Mouse (Mus musculus) kidney, embryonic 16.5 days (tissue): Measurements from ENCODE around the gene Eef1g. TPM values are rescaled to one million over a fixed set of nuclear protein-coding genes. Genes with fewer than 3 reads are reported as not detected.
A peak's percentile ranks its signal among the peaks of the same experiment; 100 is the strongest.

ENCODE experiments used
- ATAC-seq: fragments of 200-750 bp; cut with Nextera tagmentation; 2 replicates; pipeline ENCODE4 v1.8.0; 2017; ENCODE audit warnings: moderate TSS enrichment; ENCODE audit not compliant: low FRiP score, low TSS enrichment
- H3K27ac ChIP-seq: fragments of 300-500 bp; sonication (generic); 2 replicates; pipeline ENCODE4 v1.5.1; 2014; ENCODE audit warnings: low read length
- H3K27me3 ChIP-seq: fragments of 300-500 bp; sonication (generic); 2 replicates; pipeline ENCODE4 v1.6.1; 2014; ENCODE audit warnings: low read length, control low read depth, mixed read lengths; ENCODE audit not compliant: insufficient read depth
- H3K36me3 ChIP-seq: fragments of 300-500 bp; sonication (generic); 2 replicates; pipeline ENCODE4 v1.6.1; 2014; ENCODE audit warnings: low read length, control low read depth, mixed read lengths; ENCODE audit not compliant: insufficient read depth
- H3K4me1 ChIP-seq: fragments of 300-500 bp; sonication (generic); 2 replicates; pipeline ENCODE4 v1.6.1; 2014; ENCODE audit warnings: low read length, control low read depth, mixed read lengths; ENCODE audit not compliant: insufficient read depth
- H3K4me2 ChIP-seq: fragments of 300-500 bp; sonication (generic); replicated peaks from 2 replicates; pipeline ENCODE4 v1.6.1; 2014; ENCODE audit warnings: low read depth, low read length
- H3K4me3 ChIP-seq: fragments of 300-500 bp; sonication (generic); 2 replicates; pipeline ENCODE4 v1.5.1; 2014; ENCODE audit warnings: mild to moderate bottlenecking, low read length
- H3K9ac ChIP-seq: fragments of 300-500 bp; sonication (generic); replicated peaks from 2 replicates; pipeline ENCODE4 v1.6.1; 2014; ENCODE audit warnings: low read length
- H3K9me3 ChIP-seq: fragments of 300-500 bp; sonication (generic); 2 replicates; pipeline ENCODE4 v1.6.1; 2016; ENCODE audit warnings: low read length, control low read depth
- WGBS: fragments of 180-500 bp; shearing (Covaris S2); extraction: QIAGEN DNeasy Blood & Tissue Kit; methylation state at CpG from one replicate; pipeline ENCODE4 v1.1.7; 2014; 5-methylcytosine and 5-hydroxymethylcytosine counted together
- polyA plus RNA-seq: library from polyadenylated mRNA; unstranded; fragments of >200 nt; fragmentation: Nextera tagmentation; extraction: Ambion mirVana; gene quantifications from 2 replicates; pipeline ENCODE4 v1.2.1, GENCODE M21; 2015

Eef1g gene
- polyA plus RNA-seq, 1 experiment from 2014 or later, result 455 TPM

GRCm38 (mm10) chr19:8944062-8944461 lies 22.8 kb upstream of the Eef1g start:
- H3K27ac ChIP-seq, result peak overlapping the region; percentile 34; the same call in 1 of the 2 replicates
- 50% methylated on average over 5 of the region's 5 CpGs for WGBS
- H3K9ac ChIP-seq, result peak overlapping the region; percentile 8; the same call in 1 of the 2 replicates
- peak overlapping the region; percentile 98; the same call in 1 of the 2 replicates for H3K4me3 ChIP-seq
- H3K4me2 ChIP-seq, result peak overlapping the region; percentile 69
- no peak for ATAC-seq
- peaks cover 45% of the 10 kb centered on the region for H3K36me3 ChIP-seq
- no peaks in the 10 kb centered on the region for H3K9me3 ChIP-seq
- peaks cover 34% of the 10 kb centered on the region for H3K4me1 ChIP-seq
- H3K27me3 ChIP-seq, result no peaks in the 10 kb centered on the region

- Histone ChIP-seq H3K27me3 (no peaks in the 10 kb centered on the region), H3K4me1 (peaks cover 34% of the 10 kb centered on the region), H3K9ac (peak overlapping the region; percentile 22; the same call in 1 of the 2 replicates), H3K4me2 (peak overlapping the region; percentile 69), H3K4me3 (peak overlapping the region; percentile 98), H3K36me3 (peaks cover 49% of the 10 kb centered on the region), H3K9me3 (no peaks in the 10 kb centered on the region), H3K27ac (peak overlapping the region; percentile 13; the same call in 1 of the 2 replicates)
- WGBS, result 17% methylated on average over 5 of the region's 5 CpGs
- ATAC-seq, result no peak
Measured at GRCm38 (mm10) chr19:8944750-8945149, 22.1 kb upstream of the Eef1g start.

- H3K4me1 ChIP-seq, result peaks cover 34% of the 10 kb centered on the region
- H3K27me3 ChIP-seq, result no peaks in the 10 kb centered on the region
- no peak for ATAC-seq
- H3K9me3 ChIP-seq, result no peaks in the 10 kb centered on the region
- H3K9ac ChIP-seq, result peak overlapping the region; percentile 22; the same call in 1 of the 2 replicates
- H3K36me3 ChIP-seq, result peaks cover 51% of the 10 kb centered on the region
- H3K4me2 ChIP-seq, result peak overlapping the region; percentile 69
- peak overlapping the region; percentile 98 for H3K4me3 ChIP-seq
- H3K27ac ChIP-seq, result 0 out of 2 replicates have a peak overlapping the region, but pooled peaks have one; percentile 13
- 80% methylated on average over 6 of the region's 6 CpGs for WGBS
Measured at GRCm38 (mm10) chr19:8945251-8945650, 21.6 kb upstream of the Eef1g start.

GRCm38 (mm10) chr19:8946929-8947328 lies 19.9 kb upstream of the Eef1g start:
- WGBS, result 86% methylated on average over 7 of the region's 7 CpGs
- Histone ChIP-seq H3K4me3 (no peak overlapping the region), H3K36me3 (peaks cover 68% of the 10 kb centered on the region), H3K27ac (no peak overlapping the region), H3K9me3 (no peaks in the 10 kb centered on the region), H3K27me3 (no peaks in the 10 kb centered on the region), H3K4me2 (no peak overlapping the region), H3K4me1 (peaks cover 24% of the 10 kb centered on the region), H3K9ac (no peak overlapping the region)
- no peak for ATAC-seq

GRCm38 (mm10) chr19:8950190-8950589 lies 16.7 kb upstream of the Eef1g start:
- H3K27me3 ChIP-seq, result no peaks in the 10 kb centered on the region
- H3K9me3 ChIP-seq, result no peaks in the 10 kb centered on the region
- 89% methylated on average over 5 of the region's 5 CpGs for WGBS
- no peak overlapping the region for H3K27ac ChIP-seq
- no peak overlapping the region for H3K4me2 ChIP-seq
- no peak overlapping the region for H3K9ac ChIP-seq
- H3K36me3 ChIP-seq, result peaks cover 67% of the 10 kb centered on the region
- H3K4me3 ChIP-seq, result no peak overlapping the region
- peaks cover 19% of the 10 kb centered on the region for H3K4me1 ChIP-seq
- ATAC-seq, result no peak

GRCm38 (mm10) chr19:8952241-8952640 lies 14.6 kb upstream of the Eef1g start:
- Histone ChIP-seq H3K9ac (no peak overlapping the region), H3K4me3 (no peak overlapping the region), H3K27me3 (no peaks in the 10 kb centered on the region), H3K9me3 (no peaks in the 10 kb centered on the region), H3K4me1 (peaks cover 16% of the 10 kb centered on the region), H3K4me2 (no peak overlapping the region), H3K36me3 (peaks cover 53% of the 10 kb centered on the region), H3K27ac (no peak overlapping the region)
- no peak for ATAC-seq
- WGBS, result 92% methylated on average over 9 of the region's 9 CpGs

- Histone ChIP-seq H3K4me3 (peak within 1 kb of the TSS; percentile 89), H3K27me3 (no peaks in the 10 kb centered on the region), H3K36me3 (peaks cover 47% of the 10 kb centered on the region), H3K9ac (peak within 1 kb of the TSS; percentile 84), H3K27ac (peak within 1 kb of the TSS; percentile 66), H3K4me2 (peak within 1 kb of the TSS; percentile 69), H3K9me3 (no peaks in the 10 kb centered on the region), H3K4me1 (peaks cover 16% of the 10 kb centered on the region)
- ATAC-seq, result peak; percentile 94
- 4% methylated on average over 46 of the region's 46 CpGs for WGBS
Measured at GRCm38 (mm10) chr19:8953135-8954039, 13.5 kb upstream of the Eef1g start, which contains the start of gene Tut1. Tut1 (plus strand) TSS chr19:8953847.

- H3K9me3 ChIP-seq, result no peaks in the 10 kb centered on the region
- H3K4me1 ChIP-seq, result peaks cover 16% of the 10 kb centered on the region
- H3K36me3 ChIP-seq, result peaks cover 47% of the 10 kb centered on the region
- peak overlapping the region; percentile 89 for H3K4me3 ChIP-seq
- no peak for ATAC-seq
- H3K27ac ChIP-seq, result peak overlapping the region; percentile 66
- H3K4me2 ChIP-seq, result peak overlapping the region; percentile 69
- peak overlapping the region; percentile 84 for H3K9ac ChIP-seq
- WGBS, result 4% methylated on average over 9 of the region's 9 CpGs
- H3K27me3 ChIP-seq, result no peaks in the 10 kb centered on the region
Measured at GRCm38 (mm10) chr19:8954171-8954570, 12.7 kb upstream of the Eef1g start.

- no peaks in the 10 kb centered on the region for H3K9me3 ChIP-seq
Measured at GRCm38 (mm10) chr19:8962256-8962655, 4.6 kb upstream of the Eef1g start.

GRCm38 (mm10) chr19:8965075-8965474 lies 1.8 kb upstream of the Eef1g start:
- Histone ChIP-seq H3K4me1 (peaks cover 23% of the 10 kb centered on the region), H3K4me3 (no peak overlapping the region), H3K27ac (no peak overlapping the region; the same call in 1 of the 2 replicates), H3K9ac (peak overlapping the region; percentile 84), H3K4me2 (no peak overlapping the region), H3K27me3 (no peaks in the 10 kb centered on the region), H3K9me3 (no peaks in the 10 kb centered on the region), H3K36me3 (peaks cover 65% of the 10 kb centered on the region)
- no peak for ATAC-seq
- WGBS, result 82% methylated on average over 11 of the region's 11 CpGs

More at GRCm38 (mm10) chr19:8962256-8962655, 4.6 kb upstream of the Eef1g start:
- no peak overlapping the region for H3K4me3 ChIP-seq
- no peak for ATAC-seq
- peaks cover 72% of the 10 kb centered on the region for H3K36me3 ChIP-seq
- no peak overlapping the region for H3K27ac ChIP-seq
- no peaks in the 10 kb centered on the region for H3K27me3 ChIP-seq
- no peak overlapping the region for H3K9ac ChIP-seq
- H3K4me2 ChIP-seq, result no peak overlapping the region
- WGBS, result 86% methylated on average over 2 of the region's 2 CpGs
- H3K4me1 ChIP-seq, result peaks cover 9% of the 10 kb centered on the region
